Mouse (Mus musculus): ENCODE data around the gene Casp8. TPM values are rescaled to one million over a fixed set of nuclear protein-coding genes. Genes with fewer than 3 reads are reported as not detected.
"Not testable (repeated sequence)": the region's sequence is repeated elsewhere in the genome, so short reads cannot be mapped to it uniquely, and the experiment has no call there.

The Casp8 gene
- polyA plus RNA-seq, 1 experiment, result 11.8 TPM

DNA sequence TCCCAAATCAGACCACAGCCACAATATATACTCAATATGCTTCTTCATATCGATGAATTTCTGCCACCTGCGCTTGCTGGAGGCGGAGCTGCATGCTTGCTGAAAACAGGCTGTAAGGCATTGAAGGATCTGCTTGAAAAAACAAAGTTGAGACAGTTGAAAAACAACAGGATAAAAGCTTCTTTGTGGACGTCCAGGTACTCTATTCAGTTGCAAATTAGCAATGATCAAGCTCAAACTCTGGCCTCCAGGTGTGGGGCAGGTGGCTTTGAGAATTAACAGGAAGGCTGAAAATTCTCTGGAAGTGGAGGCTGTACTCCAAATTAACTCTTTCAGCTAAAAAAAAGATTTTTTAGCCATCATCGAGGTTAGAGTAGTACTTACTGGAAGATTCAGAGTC lies 32.6 kb upstream of the Casp8 start:
- Histone ChIP-seq H3ac (ENCODE audit: control insufficient read depth, insufficient read length, low read depth) (no peak overlapping the region), H3K36me3 (ENCODE audit: control insufficient read depth, insufficient read depth) (peaks cover 22% of the 10 kb centered on the region), H3K27me3 (ENCODE audit: control insufficient read depth, insufficient read depth, insufficient read length) (no peaks in the 10 kb centered on the region), H3K4me3 (ENCODE audit: insufficient read depth, poor library complexity, severe bottlenecking) (no peak overlapping the region), H3K79me3 (ENCODE audit: low read depth) (no peaks in the 10 kb centered on the region), H3K79me2 (ENCODE audit: control insufficient read depth, insufficient read depth) (no peaks in the 10 kb centered on the region)
- no peak for TF ChIP-seq MYOD1 (IDR thresholded peaks at IDR 0.05; ENCODE audit: control insufficient read depth, insufficient read length, low read depth)
- no peak for TF ChIP-seq USF1 (IDR thresholded peaks at IDR 0.05; ENCODE audit: low read depth)
- no peak for TF ChIP-seq MYOG (IDR thresholded peaks at IDR 0.05; ENCODE audit: control insufficient read depth, extremely low read depth, insufficient read length)
- TF ChIP-seq CTCF (IDR thresholded peaks at IDR 0.05; ENCODE audit: control insufficient read depth, insufficient read depth, insufficient read length), result no peak

DNA sequence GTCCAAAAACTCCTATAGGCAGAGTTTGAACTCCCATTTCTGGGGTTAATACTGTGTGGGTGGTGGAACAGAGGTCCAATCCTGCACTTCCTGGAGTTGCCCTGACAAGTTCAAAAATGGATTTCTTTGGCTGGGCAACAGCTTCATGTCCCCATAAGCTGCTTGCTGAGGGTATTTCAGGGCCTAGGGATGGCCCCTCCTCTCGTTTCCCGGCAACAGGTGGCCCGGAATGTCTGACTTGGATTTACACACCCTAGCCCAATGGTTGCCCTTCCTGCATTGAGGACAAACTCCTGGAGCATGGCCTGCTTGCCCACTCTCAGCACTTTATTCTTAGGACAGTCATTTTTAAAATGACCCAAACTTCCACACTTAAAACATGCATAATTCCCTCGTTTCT lies 28.7 kb upstream of the Casp8 start:
- H3K79me3 ChIP-seq (ENCODE audit: low read depth); H3K27me3 ChIP-seq (ENCODE audit: control insufficient read depth, insufficient read depth, insufficient read length); H3K79me2 ChIP-seq (ENCODE audit: control insufficient read depth, insufficient read depth); H3ac ChIP-seq (ENCODE audit: control insufficient read depth, insufficient read length, low read depth); H3K4me3 ChIP-seq (ENCODE audit: insufficient read depth, poor library complexity, severe bottlenecking); H3K36me3 ChIP-seq (ENCODE audit: control insufficient read depth, insufficient read depth): not testable (repeated sequence)

DNA sequence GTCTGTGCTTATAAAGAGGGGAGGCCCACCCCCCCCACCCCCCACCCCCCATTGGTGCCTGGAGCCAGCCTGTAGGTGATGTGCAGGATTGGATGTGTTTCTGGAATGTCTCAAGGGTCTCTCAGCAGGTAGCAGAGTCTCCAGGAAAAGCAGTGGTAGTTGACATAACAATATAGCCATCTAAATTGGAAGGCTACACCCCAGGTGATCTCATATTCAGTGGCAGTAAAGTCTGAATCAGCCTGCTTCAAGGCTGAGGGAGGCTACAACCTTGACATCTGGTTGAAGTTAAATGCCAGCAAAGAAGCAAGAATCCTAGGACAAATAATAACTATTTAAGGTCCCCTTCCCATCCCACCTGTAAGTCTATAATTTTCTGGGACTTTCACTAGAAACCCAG lies 26.0 kb upstream of the Casp8 start:
- no peak overlapping the region for H3ac ChIP-seq (ENCODE audit: control insufficient read depth, insufficient read length, low read depth)
- TF ChIP-seq USF1 (IDR thresholded peaks at IDR 0.05; ENCODE audit: low read depth) (no peak), CEBPB (IDR thresholded peaks at IDR 0.05; ENCODE audit: low read depth) (no peak), MYOG (IDR thresholded peaks at IDR 0.05; ENCODE audit: control insufficient read depth, extremely low read depth, insufficient read length) (no peak), CTCF (IDR thresholded peaks at IDR 0.05; ENCODE audit: control insufficient read depth, insufficient read depth, insufficient read length) (no peak), MYOD1 (IDR thresholded peaks at IDR 0.05; ENCODE audit: control insufficient read depth, insufficient read length, low read depth) (no peak), MAX (IDR thresholded peaks at IDR 0.05) (no peak), FOSL1 (IDR thresholded peaks at IDR 0.05; ENCODE audit: insufficient read depth, low read length, poor library complexity, severe bottlenecking) (no peak)
- no peaks in the 10 kb centered on the region for H3K79me2 ChIP-seq (ENCODE audit: control insufficient read depth, insufficient read depth)

DNA sequence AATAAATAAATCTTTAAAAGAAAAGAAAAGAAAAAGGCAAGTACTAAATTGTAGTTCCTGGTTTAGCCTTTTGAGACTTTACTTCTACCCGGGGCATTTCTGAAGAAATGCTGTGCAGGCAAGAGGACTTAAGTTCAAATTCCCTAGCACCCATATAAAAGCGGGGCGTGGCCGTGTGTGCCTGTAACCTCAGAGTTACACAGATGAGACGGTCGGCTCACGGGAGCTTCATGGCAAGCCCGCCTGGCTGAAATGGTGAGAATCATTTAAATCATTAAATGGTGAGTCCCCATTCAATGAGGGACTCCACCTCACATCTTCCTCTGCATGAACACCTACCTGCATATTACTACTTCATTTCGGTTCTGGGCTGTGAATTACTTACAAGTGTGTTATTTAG lies 25.5 kb upstream of the Casp8 start:
- Histone ChIP-seq H3K79me3 (ENCODE audit: low read depth) (no peaks in the 10 kb centered on the region), H3K4me3 (ENCODE audit: insufficient read depth, poor library complexity, severe bottlenecking) (no peak overlapping the region), H3K79me2 (ENCODE audit: control insufficient read depth, insufficient read depth) (no peaks in the 10 kb centered on the region), H3K27me3 (ENCODE audit: control insufficient read depth, insufficient read depth, insufficient read length) (no peaks in the 10 kb centered on the region), H3K36me3 (ENCODE audit: control insufficient read depth, insufficient read depth) (no peaks in the 10 kb centered on the region), H3ac (ENCODE audit: control insufficient read depth, insufficient read length, low read depth) (no peak overlapping the region)
- TF ChIP-seq MAX (IDR thresholded peaks at IDR 0.05) (no peak), MYOG (IDR thresholded peaks at IDR 0.05; ENCODE audit: control insufficient read depth, extremely low read depth, insufficient read length) (no peak), CTCF (IDR thresholded peaks at IDR 0.05; ENCODE audit: control insufficient read depth, insufficient read depth, insufficient read length) (no peak), MYOD1 (IDR thresholded peaks at IDR 0.05; ENCODE audit: control insufficient read depth, insufficient read length, low read depth) (no peak), CEBPB (IDR thresholded peaks at IDR 0.05; ENCODE audit: low read depth) (no peak), USF1 (IDR thresholded peaks at IDR 0.05; ENCODE audit: low read depth) (no peak), FOSL1 (IDR thresholded peaks at IDR 0.05; ENCODE audit: insufficient read depth, low read length, poor library complexity, severe bottlenecking) (no peak)

More for the DNA sequence above, 26.0 kb upstream of the Casp8 start:
- Histone ChIP-seq H3K79me3 (ENCODE audit: low read depth) (no peaks in the 10 kb centered on the region), H3K27me3 (ENCODE audit: control insufficient read depth, insufficient read depth, insufficient read length) (no peaks in the 10 kb centered on the region), H3K4me3 (ENCODE audit: insufficient read depth, poor library complexity, severe bottlenecking) (no peak overlapping the region), H3K36me3 (ENCODE audit: control insufficient read depth, insufficient read depth) (no peaks in the 10 kb centered on the region)

DNA sequence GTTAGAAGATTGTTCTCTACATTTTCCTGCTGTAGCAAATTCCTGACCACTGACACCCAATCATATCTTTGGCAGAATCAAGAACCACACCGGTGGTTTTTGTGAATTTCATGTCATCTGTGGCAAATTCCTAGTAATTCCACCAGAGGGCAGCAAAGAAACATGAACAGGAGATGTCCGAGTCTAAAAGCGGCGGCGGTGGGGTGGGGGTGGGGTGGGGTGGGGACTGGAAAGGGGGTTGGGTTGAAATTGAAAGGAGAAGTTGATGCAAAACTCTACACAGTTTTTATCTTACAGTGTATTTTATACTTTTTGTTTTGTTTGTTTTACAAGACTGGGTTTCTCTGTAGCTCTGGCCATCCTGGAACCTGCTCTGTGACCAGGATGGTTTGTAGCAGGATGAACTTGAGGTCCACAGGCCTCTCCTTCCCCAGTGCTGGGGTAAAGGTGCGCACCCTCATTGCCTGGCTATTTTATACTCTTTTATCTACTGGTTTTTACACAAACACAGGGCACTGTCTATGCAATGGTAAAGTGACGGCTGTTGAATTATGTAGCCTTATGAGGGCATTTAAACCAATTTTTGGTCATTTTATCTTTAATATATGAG lies 25.0 kb upstream of the Casp8 start:
- Histone ChIP-seq H3K79me3 (ENCODE audit: low read depth) (no peaks in the 10 kb centered on the region), H3K79me2 (ENCODE audit: control insufficient read depth, insufficient read depth) (no peaks in the 10 kb centered on the region)
- TF ChIP-seq MYOD1 (IDR thresholded peaks at IDR 0.05; ENCODE audit: control insufficient read depth, insufficient read length, low read depth) (no peak), MYOG (IDR thresholded peaks at IDR 0.05; ENCODE audit: control insufficient read depth, extremely low read depth, insufficient read length) (no peak), CEBPB (IDR thresholded peaks at IDR 0.05; ENCODE audit: low read depth) (no peak), MAX (IDR thresholded peaks at IDR 0.05) (no peak), CTCF (IDR thresholded peaks at IDR 0.05; ENCODE audit: control insufficient read depth, insufficient read depth, insufficient read length) (no peak), FOSL1 (IDR thresholded peaks at IDR 0.05; ENCODE audit: insufficient read depth, low read length, poor library complexity, severe bottlenecking) (no peak), USF1 (IDR thresholded peaks at IDR 0.05; ENCODE audit: low read depth) (no peak)

DNA sequence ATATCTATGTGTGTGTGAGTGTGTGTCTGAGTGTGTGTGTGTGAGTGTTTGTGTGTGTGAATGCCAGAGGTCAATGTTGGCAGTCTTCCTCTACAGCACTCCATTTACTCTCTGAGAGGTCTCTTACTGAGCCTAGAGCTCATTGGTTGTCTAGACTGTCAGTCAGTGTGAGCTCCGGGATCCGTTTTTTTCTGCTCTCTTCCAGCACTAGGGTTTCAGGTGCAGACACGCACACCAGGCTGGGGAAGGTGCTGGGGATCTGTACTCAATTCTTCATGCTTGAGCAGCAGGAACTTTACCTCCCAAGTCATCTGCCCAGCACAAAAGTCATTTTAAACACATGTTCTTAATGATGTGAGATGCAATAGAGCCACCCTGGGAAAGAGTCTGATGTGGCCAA lies 23.1 kb upstream of the Casp8 start:
- no peak for TF ChIP-seq MYOD1 (IDR thresholded peaks at IDR 0.05; ENCODE audit: control insufficient read depth, insufficient read length, low read depth)
- no peak for TF ChIP-seq MAX (IDR thresholded peaks at IDR 0.05)
- TF ChIP-seq USF1 (IDR thresholded peaks at IDR 0.05; ENCODE audit: low read depth), result no peak
- no peaks in the 10 kb centered on the region for H3K79me3 ChIP-seq (ENCODE audit: low read depth)
- H3ac ChIP-seq (ENCODE audit: control insufficient read depth, insufficient read length, low read depth), result no peak overlapping the region
- no peaks in the 10 kb centered on the region for H3K36me3 ChIP-seq (ENCODE audit: control insufficient read depth, insufficient read depth)
- no peaks in the 10 kb centered on the region for H3K27me3 ChIP-seq (ENCODE audit: control insufficient read depth, insufficient read depth, insufficient read length)
- no peak overlapping the region for H3K4me3 ChIP-seq (ENCODE audit: insufficient read depth, poor library complexity, severe bottlenecking)
- H3K79me2 ChIP-seq (ENCODE audit: control insufficient read depth, insufficient read depth), result no peaks in the 10 kb centered on the region

More for the DNA sequence above, 25.0 kb upstream of the Casp8 start:
- Histone ChIP-seq H3K27me3 (ENCODE audit: control insufficient read depth, insufficient read depth, insufficient read length) (no peaks in the 10 kb centered on the region), H3ac (ENCODE audit: control insufficient read depth, insufficient read length, low read depth) (no peak overlapping the region), H3K36me3 (ENCODE audit: control insufficient read depth, insufficient read depth) (no peaks in the 10 kb centered on the region), H3K4me3 (ENCODE audit: insufficient read depth, poor library complexity, severe bottlenecking) (no peak overlapping the region)

Measured in C2C12 (cell line).